Mouse (Mus musculus) heart, embryonic 12.5 days (tissue): ENCODE data around the gene Sipa1l1. TPM values are rescaled to one million over a fixed set of nuclear protein-coding genes. Genes with fewer than 3 reads are reported as not detected.

ENCODE experiments used
- ATAC-seq: fragments of 200-750 bp; cut with Nextera tagmentation; 2 replicates; pipeline ENCODE4 v1.8.0; 2017; ENCODE audit warnings: moderate TSS enrichment, moderate library complexity; ENCODE audit not compliant: insufficient number of reproducible peaks, low FRiP score
- H3K27ac ChIP-seq: fragments of 300-500 bp; sonication (generic); 2 replicates; pipeline ENCODE4 v1.5.1; 2016; ENCODE audit warnings: mild to moderate bottlenecking, moderate library complexity; ENCODE audit not compliant: poor library complexity, severe bottlenecking
- H3K27me3 ChIP-seq: fragments of 300-500 bp; sonication (generic); replicated peaks from 2 replicates; pipeline ENCODE4 v1.6.1; 2016; ENCODE audit warnings: mild to moderate bottlenecking, moderate library complexity
- H3K36me3 ChIP-seq: fragments of 300-500 bp; sonication (generic); 2 replicates; pipeline ENCODE4 v1.6.1; 2016; ENCODE audit warnings: mild to moderate bottlenecking, moderate library complexity
- H3K4me1 ChIP-seq: fragments of 300-500 bp; sonication (generic); replicated peaks from 2 replicates; pipeline ENCODE4 v1.6.1; 2016; ENCODE audit warnings: mild to moderate bottlenecking
- H3K4me2 ChIP-seq: fragments of 300-500 bp; sonication (generic); 2 replicates; pipeline ENCODE4 v1.6.1; 2016; ENCODE audit warnings: mild to moderate bottlenecking, moderate library complexity
- H3K4me3 ChIP-seq: fragments of 300-500 bp; sonication (generic); 2 replicates; pipeline ENCODE4 v1.5.1; 2016; ENCODE audit warnings: mild to moderate bottlenecking
- H3K9ac ChIP-seq: fragments of 300-500 bp; sonication (generic); 2 replicates; pipeline ENCODE4 v1.6.1; 2016; ENCODE audit warnings: mild to moderate bottlenecking, moderate library complexity
- H3K9me3 ChIP-seq: fragments of 300-500 bp; sonication (generic); replicated peaks from 2 replicates; pipeline ENCODE4 v1.6.1; 2016; ENCODE audit warnings: mild to moderate bottlenecking, moderate library complexity
- WGBS: fragments of 180-500 bp; shearing (Covaris S2); methylation state at CpG from one replicate; pipeline ENCODE4 v1.1.7; 2016; 5-methylcytosine and 5-hydroxymethylcytosine counted together
- polyA plus RNA-seq: library from polyadenylated mRNA; unstranded; fragments of >200 nt; fragmentation: Nextera tagmentation; extraction: Ambion mirVana; gene quantifications from 2 replicates; pipeline ENCODE4 v1.2.1, GENCODE M21; 2016

Gene Sipa1l1
- polyA plus RNA-seq, 1 experiment from 2014 or later, result 35.5 TPM

GRCm38 (mm10) chr12:82468416-82468815, 299.3 kb downstream of the Sipa1l1 start:
- WGBS, result 41% methylated on average over 5 of the region's 5 CpGs
- Histone ChIP-seq H3K4me3 (no peak overlapping the region), H3K27me3 (no peaks in the 10 kb centered on the region), H3K4me1 (peaks cover 26% of the 10 kb centered on the region), H3K36me3 (no peaks in the 10 kb centered on the region), H3K4me2 (no peak overlapping the region), H3K27ac (0 out of 2 replicates have a peak overlapping the region, but pooled peaks have one; percentile 1), H3K9me3 (no peaks in the 10 kb centered on the region), H3K9ac (no peak overlapping the region; the same call in 1 of the 2 replicates)
- no peak for ATAC-seq

GRCm38 (mm10) chr12:82469706-82470361, 300.7 kb downstream of the Sipa1l1 start:
- WGBS, result 4% methylated on average over 12 of the region's 12 CpGs
- peak overlapping the region; percentile 91 for H3K27ac ChIP-seq
- ATAC-seq, result peak; percentile 69

GRCm38 (mm10) chr12:82470362-82470936, 301.3 kb downstream of the Sipa1l1 start:
- H3K4me3 ChIP-seq, result peak overlapping the region; percentile 56
- ATAC-seq, result peak; percentile 76
- under 1% methylated on average over 18 of the region's 18 CpGs for WGBS
- H3K4me2 ChIP-seq, result peak overlapping the region; percentile 83
- no peaks in the 10 kb centered on the region for H3K36me3 ChIP-seq
- H3K27me3 ChIP-seq, result no peaks in the 10 kb centered on the region
- no peaks in the 10 kb centered on the region for H3K9me3 ChIP-seq
- H3K4me1 ChIP-seq, result peaks cover 26% of the 10 kb centered on the region
- H3K9ac ChIP-seq, result peak overlapping the region; percentile 72
- peak overlapping the region; percentile 91 for H3K27ac ChIP-seq

More at GRCm38 (mm10) chr12:82469706-82470361, 300.7 kb downstream of the Sipa1l1 start:
- Histone ChIP-seq H3K4me3 (peak overlapping the region; percentile 56), H3K4me2 (peak overlapping the region; percentile 83), H3K4me1 (peaks cover 26% of the 10 kb centered on the region), H3K27me3 (no peaks in the 10 kb centered on the region), H3K36me3 (no peaks in the 10 kb centered on the region), H3K9ac (peak overlapping the region; percentile 72; the same call in 1 of the 2 replicates), H3K9me3 (no peaks in the 10 kb centered on the region)

DNA sequence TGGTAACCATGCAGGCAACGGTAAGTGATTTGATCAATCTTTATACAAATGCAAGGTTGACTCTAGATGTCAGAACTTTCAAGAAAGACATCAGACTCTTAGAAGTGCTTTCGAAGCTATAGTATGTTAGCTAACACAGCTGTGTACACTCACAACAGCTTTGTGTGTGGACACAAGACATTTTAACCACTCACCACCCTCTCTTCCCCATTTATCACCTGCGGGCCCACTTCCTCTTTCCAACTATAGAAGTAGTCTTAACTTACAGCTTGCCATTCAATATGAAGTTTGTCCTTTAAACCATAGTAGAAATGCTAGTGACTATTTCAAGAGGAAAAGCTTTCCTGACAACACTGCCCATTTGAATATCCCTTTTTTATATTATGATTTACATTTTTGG, 303.7 kb downstream of the Sipa1l1 start:
- Histone ChIP-seq H3K27me3 (no peaks in the 10 kb centered on the region), H3K9me3 (no peaks in the 10 kb centered on the region), H3K9ac (no peak overlapping the region), H3K36me3 (no peaks in the 10 kb centered on the region), H3K4me2 (no peak overlapping the region), H3K4me1 (peaks cover 35% of the 10 kb centered on the region), H3K27ac (no peak overlapping the region), H3K4me3 (no peak overlapping the region)
- ATAC-seq, result no peak
- WGBS, result 73% methylated on average over 3 of the region's 3 CpGs

DNA sequence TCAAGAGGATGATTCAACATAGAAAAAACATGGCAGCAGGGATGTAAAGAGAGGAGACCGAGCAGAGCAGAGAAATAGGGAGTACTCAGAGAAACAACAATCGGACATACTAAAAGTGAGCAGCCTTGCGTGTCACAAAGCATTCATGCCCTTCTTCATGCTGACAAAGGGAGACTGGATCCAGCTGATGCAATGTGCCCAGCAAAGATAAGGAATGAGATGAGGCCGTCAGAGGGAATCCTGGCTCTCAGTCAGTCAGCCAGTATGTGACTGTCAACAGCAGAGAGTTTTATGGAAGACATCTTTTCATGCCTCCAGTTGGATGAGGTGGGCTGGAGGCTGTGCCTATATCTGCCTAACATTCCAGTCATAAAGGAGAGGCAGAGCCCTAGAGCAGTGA, 304.1 kb downstream of the Sipa1l1 start:
- no peak overlapping the region for H3K4me2 ChIP-seq
- no peak overlapping the region for H3K9ac ChIP-seq
- no peaks in the 10 kb centered on the region for H3K36me3 ChIP-seq
- H3K4me1 ChIP-seq, result peaks cover 35% of the 10 kb centered on the region
- H3K9me3 ChIP-seq, result no peaks in the 10 kb centered on the region
- H3K27ac ChIP-seq, result no peak overlapping the region
- no peaks in the 10 kb centered on the region for H3K27me3 ChIP-seq
- no peak overlapping the region for H3K4me3 ChIP-seq
- WGBS, result 51% methylated on average over 4 of the region's 4 CpGs
- ATAC-seq, result no peak

- no peak overlapping the region for H3K4me2 ChIP-seq
- no peaks in the 10 kb centered on the region for H3K36me3 ChIP-seq
- no peaks in the 10 kb centered on the region for H3K27me3 ChIP-seq
- no peak overlapping the region for H3K9ac ChIP-seq
- H3K4me1 ChIP-seq, result peaks cover 35% of the 10 kb centered on the region
- ATAC-seq, result no peak
- WGBS, result 83% methylated on average over 4 of the region's 4 CpGs
- H3K27ac ChIP-seq, result no peak overlapping the region
- no peak overlapping the region for H3K4me3 ChIP-seq
- H3K9me3 ChIP-seq, result no peaks in the 10 kb centered on the region
These were observed 305.3 kb downstream of the Sipa1l1 start for GRCm38 (mm10) chr12:82474409-82474808.

GRCm38 (mm10) chr12:82476028-82476427, 306.9 kb downstream of the Sipa1l1 start:
- Histone ChIP-seq H3K9ac (no peak overlapping the region), H3K4me3 (no peak overlapping the region), H3K4me1 (peaks cover 39% of the 10 kb centered on the region), H3K27ac (no peak overlapping the region), H3K36me3 (no peaks in the 10 kb centered on the region), H3K4me2 (no peak overlapping the region), H3K27me3 (no peaks in the 10 kb centered on the region), H3K9me3 (no peaks in the 10 kb centered on the region)
- WGBS, result 72% methylated on average over 10 of the region's 10 CpGs
- ATAC-seq, result no peak

- H3K4me2 ChIP-seq, result no peak overlapping the region
- H3K27me3 ChIP-seq, result no peaks in the 10 kb centered on the region
- H3K27ac ChIP-seq, result no peak overlapping the region
- H3K9ac ChIP-seq, result no peak overlapping the region
- H3K9me3 ChIP-seq, result no peaks in the 10 kb centered on the region
- H3K4me1 ChIP-seq, result peaks cover 39% of the 10 kb centered on the region
- WGBS, result 56% methylated on average over 2 of the region's 2 CpGs
- H3K4me3 ChIP-seq, result no peak overlapping the region
- ATAC-seq, result no peak
- no peaks in the 10 kb centered on the region for H3K36me3 ChIP-seq
These were observed 307.5 kb downstream of the Sipa1l1 start for GRCm38 (mm10) chr12:82476580-82476979.

GRCm38 (mm10) chr12:82477826-82478225, 308.7 kb downstream of the Sipa1l1 start:
- Histone ChIP-seq H3K36me3 (no peaks in the 10 kb centered on the region), H3K4me3 (no peak overlapping the region), H3K4me2 (peak overlapping the region; percentile 18; the same call in 1 of the 2 replicates), H3K9ac (0 out of 2 replicates have a peak overlapping the region, but pooled peaks have one; percentile 20), H3K27me3 (no peaks in the 10 kb centered on the region), H3K4me1 (peaks cover 39% of the 10 kb centered on the region), H3K9me3 (no peaks in the 10 kb centered on the region), H3K27ac (peak overlapping the region; percentile 80)
- peak; percentile 46 for ATAC-seq
- WGBS, result 31% methylated on average over 5 of the region's 5 CpGs

DNA sequence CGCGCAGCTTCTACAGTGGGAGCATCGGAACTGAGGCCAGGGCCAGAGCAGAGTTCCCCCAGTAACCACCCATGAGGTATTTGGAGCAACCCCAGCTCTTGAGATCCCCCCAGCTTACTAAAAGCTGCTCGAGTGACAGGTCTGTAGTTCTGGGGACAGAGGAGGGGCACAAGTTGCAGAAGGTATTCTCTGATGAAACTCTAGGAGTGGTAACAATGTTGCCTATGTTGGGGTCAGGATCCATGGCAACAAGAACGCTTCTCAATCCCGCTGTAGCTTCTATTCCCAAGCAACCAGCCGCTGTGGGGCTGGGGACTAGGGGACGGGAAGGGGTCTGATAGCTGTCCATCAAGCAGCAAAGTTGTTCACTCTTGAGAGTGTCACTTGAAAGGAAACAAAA, 309.1 kb downstream of the Sipa1l1 start:
- H3K4me2 ChIP-seq, result peak overlapping the region; percentile 18

GRCm38 (mm10) chr12:82479393-82479792, 310.3 kb downstream of the Sipa1l1 start:
- H3K36me3 ChIP-seq, result no peaks in the 10 kb centered on the region
- 0 out of 2 replicates have a peak, but pooled peaks cover 1% of the 10 kb centered on the region for H3K9me3 ChIP-seq
- peak overlapping the region; percentile 31; the same call in 1 of the 2 replicates for H3K27ac ChIP-seq
- WGBS, result 34% methylated on average over 3 of the region's 3 CpGs
- no peaks in the 10 kb centered on the region for H3K27me3 ChIP-seq
- peaks cover 39% of the 10 kb centered on the region for H3K4me1 ChIP-seq
- H3K4me2 ChIP-seq, result no peak overlapping the region
- ATAC-seq, result peak; percentile 39; the same call in 1 of the 2 replicates
- no peak overlapping the region for H3K4me3 ChIP-seq
- no peak overlapping the region for H3K9ac ChIP-seq

More for the DNA sequence above, 309.1 kb downstream of the Sipa1l1 start:
- Histone ChIP-seq H3K27me3 (no peaks in the 10 kb centered on the region), H3K9ac (0 out of 2 replicates have a peak overlapping the region, but pooled peaks have one; percentile 20), H3K4me3 (no peak overlapping the region), H3K4me1 (peaks cover 39% of the 10 kb centered on the region), H3K27ac (peak overlapping the region; percentile 80), H3K36me3 (no peaks in the 10 kb centered on the region), H3K9me3 (no peaks in the 10 kb centered on the region)
- ATAC-seq, result no peak
- WGBS, result 20% methylated on average over 8 of the region's 8 CpGs
